Mouse (Mus musculus) ES-Bruce4 (cell line): Measurements from ENCODE around the gene Cyth3.

Experiments
- CTCF ChIP-seq: IDR thresholded peaks from one replicate; pipeline ENCODE4 v1.8.1; 2011; ENCODE audit warnings: low read depth, low read length
- EP300 ChIP-seq: IDR thresholded peaks from 2 replicates; pipeline ENCODE4 v1.6.1; 2011; ENCODE audit warnings: low read depth, low read length; ENCODE audit not compliant: insufficient read depth

GRCm38 (mm10) chr5:143669393-143669792 is 47.1 kb downstream of the Cyth3 start:
- no peak for TF ChIP-seq EP300
- no peak for TF ChIP-seq CTCF
